Mouse (Mus musculus) embryonic fibroblast, embryonic 13.5 days (primary cell): ENCODE results near the gene Grm1.

Experiments used
- CTCF ChIP-seq: IDR thresholded peaks from 2 replicates; pipeline ENCODE4 v1.5.1; 2011; ENCODE audit warnings: mild to moderate bottlenecking, control low read depth, low read length, moderate library complexity, borderline replicate concordance; ENCODE audit not compliant: insufficient read depth
- POLR2A ChIP-seq: IDR thresholded peaks from 2 replicates; pipeline ENCODE4 v1.6.1; 2011; ENCODE audit warnings: low read depth, mild to moderate bottlenecking, control low read depth, low read length, moderate library complexity

- no peak for TF ChIP-seq CTCF
- no peak for TF ChIP-seq POLR2A
Observed at GRCm38 (mm10) chr10:11086348-11086747, 4.2 kb upstream of the Grm1 start.
